Mouse (Mus musculus): ENCODE measurements around the gene Actr1a.

The Actr1a gene

DNA sequence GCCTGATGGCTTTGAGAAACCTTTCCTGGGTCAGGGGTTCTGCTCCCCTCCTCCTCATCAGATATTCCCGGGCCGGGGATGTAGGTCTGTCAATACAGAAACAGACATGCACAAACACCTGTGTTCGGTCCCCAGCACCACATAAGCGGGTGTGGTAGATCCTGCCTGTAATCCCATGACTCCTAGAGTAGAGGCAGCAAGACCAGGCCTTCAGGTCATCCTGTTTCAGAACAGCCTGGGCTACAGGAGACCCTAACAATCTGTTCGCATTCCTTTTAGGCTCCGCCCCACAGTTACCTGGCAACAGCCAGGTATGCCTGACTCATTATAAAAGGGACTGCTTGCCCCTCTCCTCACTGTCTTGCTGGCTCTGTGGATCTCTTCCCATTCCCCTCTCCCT is 46.0 kb downstream of the Actr1a start:
- DNase-seq (ENCODE audit: low spot score), result no peak

- DNase-seq (ENCODE audit: low spot score), result peak; percentile 80
These were observed 46.6 kb downstream of the Actr1a start for GRCm38 (mm10) chr19:46348761-46349458.

- peak; percentile 35 for DNase-seq (ENCODE audit: low spot score)
These were observed 47.4 kb downstream of the Actr1a start for GRCm38 (mm10) chr19:46347936-46348668.

DNA sequence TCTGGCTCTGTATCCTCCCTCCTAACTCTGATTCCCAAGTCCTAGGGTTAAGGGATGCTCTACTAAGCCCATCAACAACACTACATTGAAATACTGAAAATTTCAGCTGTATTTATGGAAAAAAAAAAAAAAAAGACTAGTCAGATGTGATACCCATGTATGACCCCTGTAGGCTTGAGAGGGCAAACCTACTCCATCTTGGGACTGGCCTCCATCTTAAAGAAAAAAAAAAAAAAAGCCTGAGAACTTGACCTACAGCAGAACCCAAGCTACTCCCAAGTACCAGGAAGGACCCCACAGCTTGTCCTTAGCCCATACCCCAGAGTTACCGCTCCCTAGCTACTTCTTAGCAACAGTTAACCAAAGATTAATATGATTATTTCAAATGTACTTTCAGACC is 48.4 kb downstream of the Actr1a start:
- DNase-seq (ENCODE audit: low spot score), result no peak

GRCm38 (mm10) chr19:46344710-46345419 is 50.7 kb downstream of the Actr1a start:
- no peak for DNase-seq (ENCODE audit: low spot score)

- DNase-seq (ENCODE audit: low spot score), result no peak
These were observed 56.1 kb downstream of the Actr1a start for GRCm38 (mm10) chr19:46339287-46339971.

DNA sequence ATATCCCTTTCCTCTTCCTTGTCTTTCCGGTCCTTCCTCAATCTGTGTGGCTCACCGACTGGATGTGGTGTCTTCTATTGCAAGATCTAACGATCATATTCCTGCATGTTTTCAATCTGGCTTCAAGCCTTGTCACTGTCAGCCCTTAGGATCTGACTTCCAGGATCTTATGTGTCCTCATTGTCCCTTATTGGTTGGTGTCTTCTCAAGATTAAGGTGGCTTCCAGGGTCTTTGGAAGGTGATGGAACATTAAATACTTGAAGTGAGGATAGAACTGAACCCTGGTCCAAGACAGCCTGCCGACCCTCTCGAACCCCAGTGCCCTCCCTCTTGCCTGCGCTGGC is 56.6 kb downstream of the Actr1a start:
- no peak for DNase-seq (ENCODE audit: low spot score)

DNA sequence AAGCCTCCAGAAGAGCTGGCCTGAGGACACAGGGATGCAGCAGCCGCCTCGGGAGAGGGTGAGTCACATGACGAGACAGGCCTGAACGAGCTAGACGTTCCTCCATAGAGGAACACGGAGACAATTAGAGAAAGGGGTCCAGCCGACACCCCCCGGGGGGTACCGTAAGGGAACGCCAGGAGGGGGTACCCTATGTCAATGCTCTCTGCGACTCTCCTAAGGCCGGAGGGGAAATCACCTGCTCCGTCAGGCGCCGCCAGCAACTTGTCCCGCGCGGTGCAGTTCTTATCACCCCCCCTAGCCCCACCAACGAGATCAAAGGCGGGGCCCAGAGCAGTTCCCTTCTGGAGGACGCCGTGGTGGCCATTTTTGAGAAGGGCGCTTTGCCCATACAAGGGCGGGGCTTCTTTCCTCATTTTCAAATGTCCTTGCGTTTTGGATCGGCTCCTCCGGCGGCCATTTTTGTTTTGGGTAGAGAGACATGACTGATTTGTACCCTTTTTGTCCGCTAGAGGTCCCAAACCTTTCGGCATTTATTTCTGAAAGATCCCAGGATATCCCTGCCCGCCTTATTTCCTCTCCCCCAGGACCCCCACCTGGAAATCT is 57.1 kb downstream of the Actr1a start, which contains the start of gene Cuedc2:
Gene Cuedc2, minus strand, starts transcription at position 372 of the 606 bp plus-strand sequence.
- peak; percentile 94 for DNase-seq (ENCODE audit: low spot score)

DNA sequence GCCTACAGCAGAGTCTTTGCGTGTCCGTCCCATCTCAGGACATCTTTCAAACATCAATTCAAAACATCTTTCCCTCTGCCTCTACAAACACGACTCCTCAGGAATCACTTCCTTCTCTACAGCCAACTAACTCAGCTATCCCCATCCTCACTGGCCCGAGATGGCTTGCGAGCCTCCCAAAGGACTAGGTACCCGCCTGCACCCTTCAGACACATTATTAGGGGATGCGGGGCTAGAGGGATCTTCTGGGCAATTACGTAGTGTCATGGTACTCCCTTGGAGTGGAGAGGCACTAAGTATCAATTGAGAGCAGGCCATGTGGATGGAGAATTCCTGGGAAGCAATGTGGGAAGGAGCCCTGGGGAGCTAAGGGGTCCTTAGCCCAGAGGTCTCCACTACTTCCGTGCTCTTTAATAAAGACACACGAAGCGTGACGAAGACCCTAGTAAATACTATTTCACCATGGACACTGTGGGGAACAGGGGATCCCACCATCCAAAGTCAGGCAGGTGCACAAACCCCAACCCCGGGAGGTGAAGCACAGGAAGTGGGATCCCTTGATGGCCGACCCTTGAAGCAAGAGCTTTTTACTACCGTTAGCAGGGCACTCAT is 57.7 kb downstream of the Actr1a start:
- no peak for DNase-seq (ENCODE audit: low spot score)

- DNase-seq (ENCODE audit: low spot score), result no peak
These were observed 61.6 kb downstream of the Actr1a start for GRCm38 (mm10) chr19:46333906-46334305.

- no peak for DNase-seq (ENCODE audit: low spot score)
These were observed 62.7 kb downstream of the Actr1a start for GRCm38 (mm10) chr19:46332721-46333339.

DNA sequence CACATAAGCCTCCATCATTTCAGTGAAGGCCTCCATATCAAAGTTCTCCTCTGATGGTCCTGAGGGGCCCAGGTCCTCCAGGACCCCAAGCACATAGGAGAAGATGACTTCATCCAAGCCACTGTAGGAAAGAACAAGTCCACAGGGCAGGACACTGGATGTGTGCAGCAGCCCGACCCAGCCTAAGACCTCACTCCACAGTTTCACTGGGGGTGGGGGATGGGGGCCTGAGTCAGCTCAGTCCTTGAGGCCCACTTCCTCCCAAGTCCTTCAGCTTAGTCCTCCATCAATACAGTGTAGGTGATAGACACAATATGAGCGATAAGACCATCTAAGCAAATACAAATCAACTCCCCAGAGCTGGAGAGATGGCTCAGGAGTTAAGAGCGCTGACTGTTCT is 63.6 kb downstream of the Actr1a start:
- DNase-seq (ENCODE audit: low spot score), result no peak

- no peak for DNase-seq (ENCODE audit: low spot score)
These were observed 64.2 kb downstream of the Actr1a start for GRCm38 (mm10) chr19:46331326-46331725.

DNA sequence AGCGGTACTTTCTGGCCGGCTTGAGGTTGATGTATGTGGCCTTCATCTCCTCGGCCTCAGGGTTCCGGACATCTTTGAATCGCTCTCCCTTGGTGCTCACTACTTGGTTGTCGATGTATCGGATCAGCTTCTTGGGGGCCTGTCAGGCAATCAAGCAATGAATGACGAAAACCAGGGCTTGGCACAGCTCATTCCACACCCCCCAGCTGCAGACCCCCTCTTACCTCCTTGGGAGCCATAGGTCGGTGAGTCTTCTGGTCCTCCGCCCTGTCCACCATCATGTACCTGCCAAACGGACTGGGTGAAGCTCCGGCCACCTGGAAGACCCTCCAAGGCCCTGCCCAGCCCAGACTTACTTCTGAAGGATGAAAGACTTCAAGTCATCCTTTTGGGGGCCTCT is 64.9 kb downstream of the Actr1a start:
- no peak for DNase-seq (ENCODE audit: low spot score)

GRCm38 (mm10) chr19:46329951-46330350 is 65.6 kb downstream of the Actr1a start:
- peak; percentile 90 for DNase-seq (ENCODE audit: low spot score)

DNA sequence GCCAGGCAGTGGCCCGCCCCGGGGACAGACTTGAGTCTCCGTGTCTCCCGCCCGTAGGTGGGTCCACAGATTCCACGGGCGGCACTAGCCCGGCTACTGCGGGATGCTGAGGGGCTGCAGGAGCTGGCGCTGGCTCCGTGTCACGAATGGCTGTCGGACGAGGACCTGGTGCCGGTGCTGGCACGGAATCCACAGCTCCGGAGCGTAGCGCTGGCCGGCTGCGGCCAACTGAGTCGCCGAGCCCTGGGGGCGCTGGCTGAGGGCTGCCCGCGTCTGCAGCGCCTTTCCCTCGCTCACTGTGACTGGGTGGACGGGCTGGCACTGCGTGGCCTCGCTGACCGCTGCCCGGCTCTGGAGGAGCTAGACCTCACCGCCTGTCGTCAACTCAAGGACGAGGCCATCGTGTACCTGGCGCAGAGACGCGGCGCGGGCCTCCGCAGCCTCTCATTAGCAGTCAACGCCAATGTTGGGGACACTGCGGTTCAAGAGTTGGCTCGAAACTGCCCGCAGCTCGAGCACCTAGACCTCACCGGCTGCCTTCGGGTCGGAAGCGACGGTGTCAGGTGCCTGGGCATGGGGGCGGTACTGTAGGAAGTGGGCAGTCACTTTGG is 66.4 kb downstream of the Actr1a start:
- no peak for DNase-seq (ENCODE audit: low spot score)

GRCm38 (mm10) chr19:46328081-46329030 is 67.2 kb downstream of the Actr1a start, which contains the start of gene Fbxl15:
Fbxl15 (plus strand) TSS chr19:46328184.
- DNase-seq (ENCODE audit: low spot score), result peak; percentile 97

DNA sequence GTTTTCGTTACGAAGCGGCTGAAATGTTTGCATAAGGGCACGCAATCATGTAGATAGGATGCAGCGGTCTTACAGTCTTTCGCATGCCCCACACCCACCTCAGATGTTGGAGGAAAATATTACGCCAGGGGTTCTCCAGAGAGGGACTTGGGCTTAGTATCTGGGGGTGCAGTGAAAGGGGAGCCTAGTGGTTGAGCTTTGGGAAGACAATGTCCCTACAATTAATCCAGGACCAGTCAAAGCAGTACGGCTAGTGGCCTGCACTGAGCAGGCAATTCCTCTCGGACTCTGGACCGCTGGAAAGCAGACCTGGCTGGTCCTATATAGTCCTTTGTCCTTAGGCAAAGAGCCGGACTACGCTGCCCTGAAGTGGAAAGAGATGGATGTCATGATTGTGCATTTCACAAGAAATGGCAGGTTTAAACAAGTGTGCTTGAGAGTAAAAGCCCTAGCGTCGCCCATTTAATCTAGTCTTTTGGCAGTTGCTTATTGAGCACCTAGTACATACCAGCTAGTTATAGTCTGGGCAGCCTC is 68.0 kb downstream of the Actr1a start:
- no peak for DNase-seq (ENCODE audit: low spot score)

Measured in embryo, embryonic 10 days (tissue).